In the genomic region with DNA sequence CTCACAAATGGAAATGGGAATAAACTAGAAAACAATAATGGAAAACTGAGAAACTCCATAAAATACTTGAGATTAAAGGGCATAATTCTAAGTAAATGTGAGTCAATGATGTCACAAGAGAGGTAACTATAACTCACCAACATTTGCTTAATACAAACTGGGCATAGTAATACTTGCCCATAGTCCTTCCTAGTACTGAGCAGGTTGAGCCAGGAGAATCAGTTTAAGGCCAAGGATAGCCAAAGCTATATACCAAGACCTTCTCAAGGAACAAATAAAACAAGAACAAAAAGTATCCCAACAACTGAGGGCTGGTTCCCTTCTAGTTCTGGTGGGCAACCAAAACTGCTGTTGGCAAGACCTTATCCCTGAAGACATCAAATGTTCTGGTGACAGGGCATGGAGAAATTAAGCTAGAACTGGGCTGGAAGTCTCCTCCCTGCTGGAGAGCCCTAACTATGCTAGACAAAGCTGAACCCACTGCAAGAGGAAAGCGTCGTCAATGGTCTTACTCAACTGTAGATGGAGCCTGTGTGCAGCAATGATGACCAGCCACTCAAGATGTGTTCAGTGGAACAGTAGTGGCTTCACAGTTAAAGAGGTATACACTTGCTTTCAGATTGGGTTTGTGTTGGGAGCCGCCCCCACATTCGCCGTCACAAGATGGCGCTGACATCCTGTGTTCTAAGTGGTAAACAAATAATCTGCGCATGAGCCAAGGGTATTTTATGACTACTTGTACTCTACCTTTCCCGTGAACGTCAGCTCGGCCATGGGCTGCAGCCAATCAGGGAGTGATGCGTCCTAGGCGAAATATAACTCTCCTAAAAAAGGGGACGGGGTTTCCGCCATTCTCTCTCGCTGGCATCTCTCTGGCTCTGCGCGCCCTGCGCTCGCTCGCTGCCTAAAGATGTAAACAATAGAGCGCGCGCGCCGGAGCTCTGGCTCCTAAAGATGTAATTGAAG, we compare ENCODE assay signal across 8 mouse cellular contexts. TPM values are rescaled to one million over a fixed set of nuclear protein-coding genes. Genes with fewer than 3 reads are reported as not detected.
DNase-seq lines count a peak whose midpoint lies in the region; ATAC-seq and TF ChIP-seq lines count a peak whose summit lies in the region.
"Not testable (repeated sequence)": the region's sequence is repeated elsewhere in the genome, so short reads cannot be mapped to it uniquely, and the experiment has no call there.

No protein-coding gene starts in this region.

- intact Hi-C loops in gastrocnemius, postnatal 14 days (cut with DNase I; ENCODE audit: low total_unique reads): loop anchor here (10.0 kb wide), 1 partner anchor 601 kb away; no protein-coding TSS in a partner anchor

- not testable (repeated sequence) for H3K36me3 ChIP-seq in hindbrain, embryonic 15.5 days; lung, embryonic 16.5 days (ENCODE audit: control insufficient read depth, insufficient read depth, low read length); neural tube, embryonic 15.5 days; thymus, adult 2 months (ENCODE audit: control insufficient read depth, insufficient read depth, low read length)

- WGBS in hindbrain, embryonic 15.5 days: 1% methylated on average over 7 of the region's 25 CpGs
- WGBS in lung, embryonic 16.5 days: 0% methylated on average over 7 of the region's 25 CpGs
- under 1% methylated on average over 7 of the region's 25 CpGs for WGBS in neural tube, embryonic 15.5 days
- under 1% methylated on average over 7 of the region's 25 CpGs for WGBS in thymus, adult 2 months

- not testable (repeated sequence) for H3K27ac ChIP-seq in hindbrain, embryonic 15.5 days (replicated peaks); neural tube, embryonic 15.5 days (replicated peaks)
- peak overlapping the region; percentile 69 for H3K27ac ChIP-seq in lung, embryonic 16.5 days (ENCODE audit: low read length)
- peak overlapping the region; percentile 91 for H3K27ac ChIP-seq in thymus, adult 2 months (ENCODE audit: control insufficient read depth, insufficient read depth, low read length)

- H3K4me2 ChIP-seq in hindbrain, embryonic 15.5 days: peak overlapping the region; percentile 58
- H3K4me2 ChIP-seq in lung, embryonic 16.5 days (ENCODE audit: low read depth, low read length): peak overlapping the region; percentile 60
- peak overlapping the region; percentile 58 for H3K4me2 ChIP-seq in neural tube, embryonic 15.5 days

- not testable (repeated sequence) for TF ChIP-seq POLR2A in thymus, adult 2 months (IDR thresholded peaks at IDR 0.05; ENCODE audit: control insufficient read depth, extremely low read depth, insufficient read depth, low read length, poor library complexity)

- H3K9ac ChIP-seq in hindbrain, embryonic 15.5 days; neural tube, embryonic 15.5 days (replicated peaks): not testable (repeated sequence)
- H3K9ac ChIP-seq in lung, embryonic 16.5 days (ENCODE audit: low read length): 0 out of 2 replicates have a peak overlapping the region, but pooled peaks have one; percentile 20

- not testable (repeated sequence) for H3K27me3 ChIP-seq in hindbrain, embryonic 15.5 days; lung, embryonic 16.5 days (ENCODE audit: control insufficient read depth, insufficient read depth, low read depth, low read length); neural tube, embryonic 15.5 days (replicated peaks); thymus, adult 2 months (ENCODE audit: control insufficient read depth, insufficient read depth, low read length)

- peak; percentile 99 for ATAC-seq in hindbrain, embryonic 15.5 days (ENCODE audit: low FRiP score, low read depth)
- peak; percentile 98 for ATAC-seq in lung, embryonic 16.5 days (ENCODE audit: low read depth)
- ATAC-seq in neural tube, embryonic 15.5 days (ENCODE audit: low FRiP score): peak; percentile 97

- not testable (repeated sequence) for TF ChIP-seq CTCF in thymus, adult 2 months (IDR thresholded peaks at IDR 0.05; ENCODE audit: borderline replicate concordance, control insufficient read depth, extremely low read depth, insufficient read depth, low read length, poor library complexity)

- DNase-seq in WW6 (ENCODE audit: low read depth, low spot score): peak; percentile 62
- peak; percentile 79 for DNase-seq in embryo, embryonic 10 days (ENCODE audit: low spot score)
- peak; percentile 16 for DNase-seq in gastrocnemius, postnatal 14 days
- DNase-seq in layer of hippocampus, postnatal 10 days (ENCODE audit: low spot score in 2 of 2): peak; percentile 31 to 40
- peak; percentile 48 for DNase-seq in thymus, adult 2 months

- not testable (repeated sequence) for H3K4me1 ChIP-seq in hindbrain, embryonic 15.5 days (replicated peaks); lung, embryonic 16.5 days (replicated peaks; ENCODE audit: control insufficient read depth, insufficient read depth, low read length); neural tube, embryonic 15.5 days; thymus, adult 2 months (replicated peaks; ENCODE audit: control insufficient read depth, insufficient read depth, low read length)

- H3K9me3 ChIP-seq in hindbrain, embryonic 15.5 days; lung, embryonic 16.5 days (ENCODE audit: control insufficient read depth, low read length); neural tube, embryonic 15.5 days (replicated peaks): not testable (repeated sequence)

- H3K4me3 ChIP-seq in hindbrain, embryonic 15.5 days: peak overlapping the region; percentile 39
- peak overlapping the region; percentile 51 for H3K4me3 ChIP-seq in lung, embryonic 16.5 days (ENCODE audit: low read length)
- H3K4me3 ChIP-seq in neural tube, embryonic 15.5 days (replicated peaks): peak overlapping the region; percentile 40
- H3K4me3 ChIP-seq in thymus, adult 2 months (ENCODE audit: control insufficient read depth, insufficient read depth, low read length): peak overlapping the region; percentile 45; the same call in 1 of the 2 replicates

RNA-seq across cellular contexts. Expression of a gene that starts 21.9 kb away (rescaled TPM):
- total RNA-seq in gastrocnemius, postnatal 14 days (2021): 10 to 100 TPM; 14.1 to 16.9 TPM
- polyA plus RNA-seq in hindbrain, embryonic 15.5 days (2015; fragmentation: Nextera tagmentation; extraction: Ambion mirVana): 3.8 and 4.1 TPM in 2 replicates
- 1 to 10 TPM; 6.5 to 7.5 TPM for total RNA-seq in layer of hippocampus, postnatal 10 days (2021)
- polyA plus RNA-seq in lung, embryonic 16.5 days (2015; fragmentation: Nextera tagmentation; extraction: Ambion mirVana): 27.8 and 31.1 TPM in 2 replicates
- polyA plus RNA-seq in neural tube, embryonic 15.5 days (2015; fragmentation: Nextera tagmentation; extraction: Ambion mirVana): 4.1 and 7.3 TPM in 2 replicates
- polyA plus RNA-seq in thymus, adult 2 months (2012; rRNA removed): 9.9 and 10.8 TPM in 2 replicates

Comparison
In these comparisons a context has a peak if more than half of its experiments do, and no peak if none do; other contexts are left out.
1. DNase-seq: peak in every context shown above with its lines; median percentile 79 in embryo, embryonic 10 days; 62 in WW6; 48 in thymus, adult 2 months; 36 in layer of hippocampus, postnatal 10 days; 16 in gastrocnemius, postnatal 14 days.